Mouse (Mus musculus): ENCODE measurements around the gene Mgrn1.

The Mgrn1 gene

DNA sequence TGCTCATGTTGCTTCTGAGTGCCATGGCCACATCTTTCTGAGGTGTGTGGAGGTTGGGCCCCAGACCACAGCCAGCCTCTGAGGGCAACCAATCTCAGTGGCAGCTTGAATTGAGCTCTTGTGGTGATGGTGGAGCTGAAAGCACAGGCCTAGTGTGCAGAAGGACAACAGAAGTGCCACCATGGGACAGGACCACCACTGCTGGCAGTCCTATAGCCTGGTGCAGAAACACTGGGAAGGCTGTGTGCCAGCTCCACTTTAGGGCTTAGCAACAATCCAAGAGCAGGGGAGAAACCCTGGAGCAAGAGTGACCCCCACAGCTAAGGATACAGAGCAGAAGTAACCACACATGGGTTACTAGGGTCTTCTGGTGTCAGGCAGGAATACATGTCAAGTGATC, 55.0 kb downstream of the Mgrn1 start:
- DNase-seq (ENCODE audit: low spot score) = no peak

- DNase-seq (ENCODE audit: low spot score) = no peak
Observed at GRCm38 (mm10) chr16:4942868-4943267, 56.8 kb downstream of the Mgrn1 start.

DNA sequence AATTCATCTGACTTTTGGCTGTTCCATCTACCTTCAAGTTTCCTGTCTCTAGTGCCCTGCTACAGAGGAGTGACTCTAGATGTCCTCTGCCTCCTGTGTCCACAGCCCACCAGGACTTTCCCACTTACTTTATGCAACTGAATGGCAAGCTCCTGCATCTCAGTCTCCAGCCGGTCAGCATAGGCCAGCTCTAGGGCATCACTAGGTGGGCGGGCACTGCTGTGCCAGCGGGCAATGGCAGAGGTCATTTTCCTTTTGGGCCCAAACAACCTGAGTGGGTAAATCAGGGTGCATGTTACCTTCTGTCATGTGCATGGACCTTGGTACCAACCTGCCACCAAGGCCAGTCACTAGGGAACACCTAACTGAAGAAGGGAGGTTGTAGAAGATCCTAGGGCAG, 57.4 kb downstream of the Mgrn1 start:
- no peak for DNase-seq (ENCODE audit: low spot score)

GRCm38 (mm10) chr16:4945415-4945814, 59.4 kb downstream of the Mgrn1 start:
- no peak for DNase-seq (ENCODE audit: low spot score)

GRCm38 (mm10) chr16:4946155-4946554, 60.1 kb downstream of the Mgrn1 start:
- DNase-seq (ENCODE audit: low spot score) = no peak

- DNase-seq (ENCODE audit: low spot score) = no peak
Observed at GRCm38 (mm10) chr16:4947378-4947777, 61.3 kb downstream of the Mgrn1 start.

DNA sequence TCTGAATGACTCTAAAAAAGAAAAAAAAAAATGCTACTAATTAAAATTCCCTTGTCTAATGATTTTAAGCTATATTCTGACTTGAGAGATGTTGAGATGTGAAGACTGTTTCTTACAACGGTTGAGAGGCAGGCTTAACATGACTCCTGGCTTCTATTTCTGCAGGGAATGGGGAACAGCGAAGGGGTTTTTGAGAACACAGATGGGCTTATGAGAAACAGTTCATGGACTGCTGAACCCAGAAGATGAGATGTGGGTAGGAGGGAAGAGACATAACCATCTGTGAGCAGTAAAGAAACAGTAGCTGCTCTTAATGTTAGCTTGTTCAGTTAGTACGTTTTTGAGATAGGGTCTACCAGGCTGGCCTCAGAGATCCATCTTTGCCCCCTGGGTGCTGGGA, 70.6 kb downstream of the Mgrn1 start:
- no peak for DNase-seq (ENCODE audit: low spot score)

DNA sequence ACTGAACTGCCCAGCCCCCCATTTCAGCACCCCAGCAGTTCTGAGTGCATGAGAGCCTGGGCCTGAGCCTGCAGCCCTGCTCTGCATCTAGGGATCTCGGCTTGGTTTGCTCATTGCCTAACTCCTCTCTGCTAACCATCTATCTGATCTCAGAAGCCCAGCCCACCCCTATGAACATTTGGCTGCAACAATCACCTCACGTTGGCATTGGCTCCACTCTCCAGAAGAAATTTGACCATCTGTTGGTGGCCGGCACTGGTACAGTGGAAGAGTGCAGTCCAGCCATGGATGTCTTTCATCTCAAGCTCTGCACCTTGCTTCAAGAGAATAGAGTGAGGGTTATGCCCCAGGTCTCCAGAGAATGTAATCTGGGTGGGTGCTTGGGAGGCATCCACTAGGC, 71.4 kb downstream of the Mgrn1 start:
- DNase-seq (ENCODE audit: low spot score) = no peak

DNA sequence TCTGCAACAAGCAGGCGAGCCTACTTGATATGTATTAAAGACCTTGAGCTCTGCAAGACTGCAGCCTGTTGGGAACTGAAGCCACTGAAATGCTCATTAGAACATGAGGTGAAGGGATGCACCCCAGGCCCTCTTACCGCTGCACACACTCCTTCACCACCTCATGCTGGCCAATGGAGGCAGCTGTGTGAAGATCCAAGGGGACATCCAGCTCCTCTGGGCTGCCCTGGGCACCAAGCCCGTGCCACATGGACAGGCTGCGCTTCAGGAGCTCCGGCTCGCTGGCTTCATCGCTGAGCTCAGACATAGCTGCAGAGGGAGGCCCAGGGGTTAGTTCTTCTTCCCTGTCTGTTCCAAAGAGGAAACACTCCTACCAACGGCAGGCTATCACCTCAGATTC, 74.2 kb downstream of the Mgrn1 start:
- DNase-seq (ENCODE audit: low spot score) = no peak

DNA sequence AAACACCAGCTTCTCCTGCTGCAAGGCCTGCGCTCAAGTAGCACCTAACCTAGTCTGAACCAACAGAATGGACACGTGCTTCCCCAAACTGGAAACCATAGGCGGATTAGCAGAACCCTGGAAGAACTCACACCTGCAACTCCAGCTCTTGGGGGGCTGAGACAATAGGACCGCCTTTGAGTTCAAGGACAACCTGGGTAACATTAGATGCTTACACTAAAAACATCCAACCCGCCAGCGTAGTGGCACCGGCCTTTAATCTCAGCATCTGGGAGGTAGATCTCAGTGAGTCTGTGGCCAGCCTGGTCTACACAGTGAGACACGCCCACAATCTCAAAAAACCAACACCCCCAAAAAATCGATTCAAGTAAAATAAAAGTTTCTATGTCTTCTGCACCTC, 77.3 kb downstream of the Mgrn1 start:
- no peak for DNase-seq (ENCODE audit: low spot score)

DNA sequence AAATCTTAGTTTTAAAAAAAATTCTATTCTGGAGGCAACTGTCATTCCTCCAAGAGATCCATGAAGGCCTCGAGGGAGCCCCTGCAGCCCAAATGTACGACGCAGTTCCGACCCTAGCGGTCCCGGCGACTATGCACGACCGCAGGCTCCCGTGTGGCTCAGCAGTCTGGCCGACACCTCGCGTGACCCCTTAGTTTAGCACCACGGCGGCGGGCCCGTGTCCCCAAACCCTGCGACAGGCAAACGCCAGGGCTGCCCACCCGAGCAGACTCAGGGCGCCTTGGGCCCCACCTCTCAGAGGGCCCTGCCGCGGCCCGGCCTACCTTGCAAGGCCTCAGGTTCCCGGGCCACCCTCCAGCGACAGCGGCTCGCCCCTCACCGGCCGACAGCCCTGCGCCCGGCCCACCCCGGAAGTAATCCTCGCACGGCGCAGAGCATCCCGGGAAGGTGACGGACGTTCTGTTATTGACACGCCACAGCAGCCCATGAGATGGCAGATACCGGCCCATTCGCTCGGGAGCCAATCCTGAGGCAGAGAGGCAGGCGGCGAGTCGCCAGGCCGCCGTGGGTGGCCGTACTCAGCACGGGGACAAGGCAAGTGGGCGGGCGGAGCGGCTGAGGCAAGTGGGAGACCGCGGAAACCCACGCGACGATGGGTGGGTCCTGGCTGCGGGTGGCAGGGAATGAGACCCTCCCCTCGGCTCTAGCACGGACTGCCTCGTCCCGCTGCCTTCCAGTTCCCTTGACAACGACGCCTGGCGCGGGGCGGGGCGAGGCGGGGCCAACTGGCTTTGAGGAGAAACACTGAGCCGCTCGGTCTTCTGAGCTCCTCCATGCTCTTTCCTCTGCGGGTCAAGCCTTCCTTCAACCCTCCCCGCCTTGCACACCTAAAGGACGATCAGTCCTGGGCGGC, 78.0 kb downstream of the Mgrn1 start, which contains the start of gene Anks3:
TSS of gene Anks3 (minus strand) at position 409 of the 913 bp plus-strand sequence.
- DNase-seq (ENCODE audit: low spot score) = peak; percentile 88

- no peak for DNase-seq (ENCODE audit: low spot score)
Observed at GRCm38 (mm10) chr16:4964731-4965391, 78.8 kb downstream of the Mgrn1 start.

- DNase-seq (ENCODE audit: low spot score) = no peak
Observed at GRCm38 (mm10) chr16:4965392-4966129, 79.5 kb downstream of the Mgrn1 start.

DNA sequence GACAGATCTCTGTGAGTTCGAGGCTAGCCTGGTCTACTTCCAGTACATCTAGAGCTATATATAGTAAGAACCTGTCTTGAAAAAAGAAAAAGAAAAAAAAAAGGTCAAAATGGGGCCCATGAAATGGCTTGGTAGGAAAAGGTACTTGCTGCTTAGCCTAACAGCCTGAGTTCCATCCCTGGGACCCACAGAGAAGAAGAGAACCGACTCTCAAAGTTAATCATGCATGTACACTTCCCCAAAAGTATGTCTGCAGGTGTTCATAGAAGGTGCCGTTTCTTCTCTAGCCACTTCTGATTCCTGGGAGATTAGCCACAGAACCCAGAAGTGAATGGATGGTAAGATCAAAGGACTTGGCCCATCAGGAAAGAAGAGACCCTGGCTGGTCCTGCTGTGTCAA, 82.4 kb downstream of the Mgrn1 start:
- DNase-seq (ENCODE audit: low spot score) = no peak

DNA sequence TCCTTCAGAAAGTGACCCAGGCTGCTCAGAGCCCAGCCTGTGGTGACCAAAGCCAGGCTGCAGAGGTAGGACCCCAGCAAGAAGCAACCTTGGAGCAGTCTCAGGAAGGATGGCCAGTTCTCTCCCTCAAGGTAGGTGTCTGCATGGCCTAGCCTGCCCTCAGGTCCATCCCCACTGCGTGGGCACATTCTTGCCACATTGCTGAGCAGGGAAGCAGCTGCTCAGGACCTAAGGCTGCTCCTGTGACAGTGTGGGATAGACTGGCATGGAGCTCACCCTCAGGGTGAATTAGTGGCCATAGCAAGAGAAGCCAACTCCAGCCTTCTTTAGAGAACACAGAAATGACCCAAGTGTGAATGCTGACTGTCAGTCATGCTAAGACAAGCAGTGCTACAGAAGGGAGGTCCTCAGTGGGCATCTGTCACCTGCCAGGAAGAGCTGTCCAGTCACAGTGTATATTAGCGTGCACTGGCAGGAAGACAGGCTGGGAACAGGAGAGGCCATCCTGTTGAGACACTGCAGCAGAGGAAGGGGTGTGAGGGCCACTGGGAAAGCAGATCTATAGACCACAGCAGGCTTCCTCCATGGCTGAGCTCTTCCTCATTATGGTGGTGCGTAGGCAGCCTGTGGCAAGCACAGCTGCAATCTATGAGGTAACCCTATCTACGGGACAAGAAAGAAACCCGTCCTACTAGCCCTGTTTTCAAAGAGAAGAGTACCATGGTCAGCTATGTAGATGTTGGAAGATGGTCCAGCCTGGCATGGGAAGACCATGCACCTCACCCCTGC, 83.2 kb downstream of the Mgrn1 start:
- DNase-seq (ENCODE audit: low spot score) = no peak

DNA sequence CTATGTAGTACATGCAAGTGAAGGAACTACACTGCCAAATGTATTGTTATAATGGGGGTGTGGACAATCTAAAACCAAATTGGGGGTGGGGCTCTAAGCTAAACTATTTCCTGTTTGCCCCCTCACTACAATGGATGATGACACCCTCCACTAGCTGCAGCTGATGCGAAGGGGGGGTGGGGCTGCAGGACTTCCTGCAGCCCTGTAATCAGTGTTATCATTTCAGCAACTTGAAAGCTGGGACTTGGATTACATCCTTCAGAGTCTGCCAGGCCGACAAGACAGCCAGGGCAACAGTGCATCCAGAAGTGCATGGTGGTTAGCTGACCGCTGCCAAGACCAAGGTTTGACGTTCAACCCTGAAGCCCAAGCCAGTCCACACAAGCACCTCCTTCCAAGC, 85.6 kb downstream of the Mgrn1 start:
- DNase-seq (ENCODE audit: low spot score) = no peak

DNA sequence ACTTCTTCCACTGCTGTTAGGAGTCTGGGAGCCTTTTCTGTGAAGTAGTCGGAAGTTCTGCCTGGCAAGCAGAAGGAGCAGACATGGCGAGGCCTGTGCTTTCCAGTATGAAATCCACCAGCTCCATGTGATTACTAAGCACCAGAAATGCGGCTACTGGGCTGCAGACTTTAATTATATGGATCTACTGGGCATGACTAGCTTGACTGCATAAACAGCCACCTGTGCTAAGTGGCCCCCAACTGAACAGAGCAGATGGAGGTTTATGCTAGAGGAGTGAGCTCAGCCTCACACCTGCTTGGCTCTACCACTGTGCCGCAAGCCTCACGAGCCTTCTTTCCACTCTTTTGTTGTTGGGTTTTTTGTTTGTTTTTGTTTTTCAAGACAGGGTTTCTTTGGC, 88.5 kb downstream of the Mgrn1 start:
- DNase-seq (ENCODE audit: low spot score) = no peak

GRCm38 (mm10) chr16:4976180-4976579, 90.1 kb downstream of the Mgrn1 start:
- no peak for DNase-seq (ENCODE audit: low spot score)

DNA sequence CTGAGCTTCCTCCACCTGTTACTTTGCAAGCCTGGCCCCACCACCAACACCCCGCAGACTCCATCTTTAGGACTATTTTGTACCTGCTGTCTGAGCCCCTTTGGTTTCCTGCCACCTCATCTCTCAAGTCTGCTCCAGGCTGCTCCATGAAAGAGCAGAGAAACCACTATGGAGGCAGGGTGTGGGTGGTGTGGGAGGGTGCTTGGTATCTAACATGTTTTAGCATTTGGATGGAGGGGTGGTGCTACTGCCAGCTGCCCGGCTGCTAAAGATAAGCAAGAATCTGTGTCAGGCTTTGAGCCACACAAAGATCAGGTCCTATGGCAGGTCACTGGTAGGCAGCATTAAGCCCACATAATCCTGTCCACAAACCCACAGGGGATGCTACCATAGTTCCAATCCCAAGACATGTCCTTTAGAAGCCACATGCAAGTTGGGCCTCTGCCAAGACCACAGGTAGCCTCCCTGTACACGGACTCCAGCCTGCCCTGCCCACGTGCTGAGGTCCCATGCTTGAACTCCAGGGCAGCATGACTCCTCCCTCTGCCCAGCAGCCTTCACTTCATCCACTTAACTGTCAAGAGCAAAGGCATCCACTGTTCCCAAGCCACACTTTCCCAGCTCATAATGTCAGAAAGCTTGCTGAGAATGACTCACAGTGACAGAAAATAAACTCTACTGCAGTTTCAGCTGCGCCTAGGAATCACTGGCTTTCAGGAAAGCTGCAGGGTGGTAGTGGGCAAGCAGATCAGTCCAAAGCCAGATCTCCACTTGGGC, 92.4 kb downstream of the Mgrn1 start:
- peak; percentile 25 for DNase-seq (ENCODE audit: low spot score)

- DNase-seq (ENCODE audit: low spot score) = peak; percentile 29
Observed at GRCm38 (mm10) chr16:4979755-4980380, 93.8 kb downstream of the Mgrn1 start.

DNA sequence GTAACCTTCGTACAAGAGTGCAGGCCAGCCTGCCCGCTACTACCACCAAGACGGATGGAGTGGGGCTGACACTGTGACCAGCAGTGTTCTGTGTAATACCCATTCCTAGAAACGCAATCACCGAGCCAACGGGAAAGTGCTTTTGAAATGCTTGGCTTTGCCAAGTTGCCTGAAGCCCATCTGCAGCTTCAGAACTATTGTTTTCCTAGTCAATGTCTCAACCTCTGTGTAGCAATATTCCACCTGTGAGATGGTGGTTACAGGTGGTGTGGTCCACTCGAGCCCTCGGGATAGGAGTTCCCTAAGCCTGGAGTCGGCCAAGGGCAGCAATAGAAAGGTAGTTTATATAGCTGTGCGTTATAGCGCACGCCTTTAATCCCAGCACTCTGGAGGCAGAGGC, 98.7 kb downstream of the Mgrn1 start:
- no peak for DNase-seq (ENCODE audit: low spot score)
